Mouse (Mus musculus): ENCODE results near the gene Kncn.

- TF ChIP-seq CTCF (IDR thresholded peaks at IDR 0.05; ENCODE audit: borderline replicate concordance, insufficient read depth, low read length) (no peak), POLR2A (IDR thresholded peaks at IDR 0.05; ENCODE audit: low read depth, low read length) (no peak)
Observed at GRCm38 (mm10) chr4:115936646-115937045, 52.4 kb downstream of the Kncn start.

Measured in embryonic fibroblast, embryonic 13.5 days (primary cell).